Mouse (Mus musculus): Measurements from ENCODE around the gene Rasa2. TPM values are rescaled to one million over a fixed set of nuclear protein-coding genes. Genes with fewer than 3 reads are reported as not detected.

Rasa2 gene
- total RNA-seq, 1 experiment from 2014 or later: 12.4 TPM

DNA sequence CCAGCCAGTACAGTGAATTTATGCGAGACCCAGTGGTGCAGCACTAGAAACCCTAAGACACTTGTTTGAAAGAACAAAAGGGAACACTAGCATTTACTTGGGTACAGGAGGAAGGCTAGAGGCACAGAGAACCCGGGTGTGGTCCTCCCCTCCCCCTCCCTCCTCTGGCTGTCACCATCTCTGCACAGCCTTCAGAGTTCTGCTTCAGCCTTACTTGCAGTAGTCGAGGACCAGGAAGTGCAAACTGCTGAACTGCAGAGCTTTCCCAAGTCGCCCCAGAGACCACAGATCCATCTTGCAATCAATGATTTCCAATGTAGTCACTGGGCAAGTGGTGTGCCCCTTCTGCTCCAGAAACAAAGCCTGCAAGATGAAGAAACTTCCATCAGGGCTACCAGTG lies 114.0 kb downstream of the Rasa2 start:
- ATAC-seq (replicated peaks in 1 of 2; ENCODE audit: insufficient read depth in 1 of 2, low FRiP score in 2 of 2, low TSS enrichment in 1 of 2, low read depth in 1 of 2, poor library complexity in 2 of 2, severe bottlenecking in 2 of 2): peak; percentile 74 to 80; a peak in 3 of 4 replicates

DNA sequence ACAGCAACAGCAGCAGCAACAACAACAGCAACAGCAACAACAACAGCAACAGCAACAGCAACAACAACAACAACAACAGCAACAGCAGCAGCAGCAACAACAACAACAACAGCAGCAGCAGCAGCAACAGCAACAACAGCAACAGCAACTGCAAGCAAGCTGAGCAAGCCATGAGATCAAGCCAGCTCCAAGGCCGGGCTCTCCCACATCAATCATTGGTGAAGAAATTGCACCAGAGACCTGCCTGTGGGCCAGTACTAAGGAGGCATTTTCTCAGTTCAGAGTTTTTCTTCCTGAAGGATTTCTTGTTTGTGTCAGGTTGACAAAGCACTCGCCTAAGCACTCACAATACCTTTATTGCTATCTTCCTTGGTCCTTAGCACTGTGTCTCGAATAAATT lies 114.6 kb downstream of the Rasa2 start:
- no peak for ATAC-seq (replicated peaks in 1 of 2; ENCODE audit: insufficient read depth in 1 of 2, low FRiP score in 2 of 2, low TSS enrichment in 1 of 2, low read depth in 1 of 2, poor library complexity in 2 of 2, severe bottlenecking in 2 of 2)

DNA sequence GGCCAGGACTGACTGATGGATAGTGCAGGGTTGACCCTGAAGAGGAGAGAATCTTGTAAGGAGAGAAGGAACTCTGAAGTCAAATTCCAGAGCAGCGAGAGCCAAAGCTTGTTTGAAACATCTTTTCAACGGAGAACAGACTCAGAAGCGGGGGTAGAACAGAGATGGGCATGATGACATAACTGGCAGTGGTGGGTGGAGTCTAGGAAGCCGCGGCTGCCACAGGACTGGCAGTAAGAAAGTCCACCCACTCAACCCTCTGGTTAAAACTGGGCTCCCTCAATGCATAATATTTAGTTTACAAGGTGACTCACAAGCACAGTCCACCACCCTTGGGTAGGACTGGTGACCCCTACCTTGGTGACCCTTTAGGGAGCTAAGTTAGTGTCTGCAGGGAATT lies 115.7 kb downstream of the Rasa2 start:
- peak in 1 of 2 experiments; percentile 63; a peak in 2 of 4 replicates for ATAC-seq (replicated peaks in 1 of 2; ENCODE audit: insufficient read depth in 1 of 2, low FRiP score in 2 of 2, low TSS enrichment in 1 of 2, low read depth in 1 of 2, poor library complexity in 2 of 2, severe bottlenecking in 2 of 2)

DNA sequence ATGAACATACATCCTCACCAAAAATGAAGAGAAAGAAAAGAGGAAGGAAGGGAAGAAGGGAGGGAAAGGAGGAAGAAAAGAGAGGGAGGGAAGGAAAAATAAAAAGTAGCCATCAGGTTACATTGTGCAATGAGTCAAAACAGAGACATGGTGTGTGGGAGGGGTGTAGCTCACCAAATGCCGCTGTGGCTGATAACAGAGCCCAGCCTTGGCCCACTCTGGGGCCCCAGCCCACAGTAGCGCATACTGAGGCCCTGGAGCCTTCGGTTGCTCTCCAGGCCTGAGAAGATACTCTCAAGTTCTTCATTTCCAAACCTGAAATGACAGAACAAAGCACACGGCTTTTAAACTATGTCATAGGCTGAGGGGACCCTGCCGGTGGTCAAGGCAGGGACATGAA lies 117.1 kb downstream of the Rasa2 start:
- no peak for ATAC-seq (replicated peaks in 1 of 2; ENCODE audit: insufficient read depth in 1 of 2, low FRiP score in 2 of 2, low TSS enrichment in 1 of 2, low read depth in 1 of 2, poor library complexity in 2 of 2, severe bottlenecking in 2 of 2)

DNA sequence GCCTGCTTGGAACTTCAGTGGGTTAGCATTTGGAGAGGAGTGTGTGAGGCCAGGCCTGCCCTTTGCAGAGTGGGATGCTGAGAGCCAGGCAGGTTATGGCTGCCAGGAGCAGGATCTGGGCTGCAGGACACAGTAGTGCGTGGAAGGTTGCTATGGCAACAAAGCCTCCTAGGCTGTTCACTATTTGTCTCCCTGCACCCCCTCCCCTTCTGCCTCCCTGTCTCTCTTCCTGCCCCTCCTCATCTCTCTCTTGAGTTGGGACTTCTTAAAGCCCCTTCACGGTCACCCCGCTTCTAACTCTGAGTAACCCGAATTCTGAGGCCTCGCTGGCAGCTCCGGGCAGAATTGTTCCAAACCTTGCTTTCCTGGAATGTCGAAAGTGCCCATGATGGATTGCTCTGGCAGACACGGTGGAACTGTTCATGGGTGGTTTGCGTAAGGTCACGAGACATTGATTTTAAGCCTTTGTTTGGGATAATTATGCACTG lies 125.4 kb downstream of the Rasa2 start:
- no peak for ATAC-seq (replicated peaks in 1 of 2; ENCODE audit: insufficient read depth in 1 of 2, low FRiP score in 2 of 2, low TSS enrichment in 1 of 2, low read depth in 1 of 2, poor library complexity in 2 of 2, severe bottlenecking in 2 of 2)

DNA sequence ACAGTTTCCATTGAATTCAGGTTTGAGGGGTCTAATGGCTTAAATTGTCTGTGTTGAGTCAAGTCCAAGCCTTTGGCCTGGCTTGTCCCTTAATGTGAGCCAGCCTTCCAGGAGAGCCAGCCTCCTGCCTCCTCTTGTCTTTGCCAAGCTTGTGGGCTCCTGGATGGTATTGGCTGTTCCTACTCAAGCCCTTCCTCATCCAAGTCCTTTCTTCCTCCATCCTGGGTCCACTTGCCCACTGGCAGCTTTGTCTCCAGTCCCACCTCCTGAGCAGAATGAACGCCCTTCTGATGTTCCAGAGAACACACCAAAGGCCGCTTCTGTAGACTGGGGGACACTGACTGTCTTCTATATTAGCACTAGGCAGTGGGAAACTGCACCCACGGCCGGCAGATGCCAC lies 126.3 kb downstream of the Rasa2 start:
- ATAC-seq (replicated peaks in 1 of 2; ENCODE audit: insufficient read depth in 1 of 2, low FRiP score in 2 of 2, low TSS enrichment in 1 of 2, low read depth in 1 of 2, poor library complexity in 2 of 2, severe bottlenecking in 2 of 2): no peak

DNA sequence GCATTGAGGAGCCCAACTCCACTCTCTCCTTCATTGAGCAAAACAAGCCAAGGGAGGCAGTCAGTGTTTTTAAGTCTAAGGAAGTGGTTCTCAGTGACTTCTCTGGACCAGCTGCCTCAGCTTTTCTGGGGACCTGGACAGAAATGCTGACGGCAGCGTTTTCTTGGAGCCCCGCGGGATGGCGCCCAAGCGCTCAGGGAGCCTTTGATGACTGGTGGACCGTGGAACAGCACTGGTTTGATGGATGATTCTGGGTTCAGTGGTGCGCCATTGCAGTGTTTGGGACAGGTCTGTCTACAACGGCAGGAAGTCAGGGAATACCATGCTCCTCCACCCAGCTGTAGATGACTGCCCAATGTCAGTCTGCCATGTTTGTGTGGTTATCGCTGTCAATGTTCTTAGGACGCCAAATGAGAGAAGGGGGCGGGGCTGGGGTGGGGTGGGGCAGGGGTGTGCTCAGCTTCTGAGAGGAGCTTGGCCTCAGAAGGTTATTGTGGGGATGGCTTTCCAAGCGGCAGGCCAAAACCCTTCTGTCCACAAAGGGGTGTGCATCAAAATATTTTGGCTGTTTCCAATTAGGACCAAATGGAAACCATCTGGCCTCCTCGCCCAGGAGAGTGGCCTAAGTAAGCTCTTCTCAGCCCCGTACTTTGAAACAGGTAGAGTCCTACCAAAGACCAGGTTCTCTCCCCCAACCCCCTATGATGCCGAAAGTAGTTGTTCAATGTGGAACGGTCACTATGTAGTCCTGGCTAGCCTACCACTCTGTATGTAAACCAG lies 127.1 kb downstream of the Rasa2 start:
- ATAC-seq (replicated peaks in 1 of 2; ENCODE audit: insufficient read depth in 1 of 2, low FRiP score in 2 of 2, low TSS enrichment in 1 of 2, low read depth in 1 of 2, poor library complexity in 2 of 2, severe bottlenecking in 2 of 2): no peak

DNA sequence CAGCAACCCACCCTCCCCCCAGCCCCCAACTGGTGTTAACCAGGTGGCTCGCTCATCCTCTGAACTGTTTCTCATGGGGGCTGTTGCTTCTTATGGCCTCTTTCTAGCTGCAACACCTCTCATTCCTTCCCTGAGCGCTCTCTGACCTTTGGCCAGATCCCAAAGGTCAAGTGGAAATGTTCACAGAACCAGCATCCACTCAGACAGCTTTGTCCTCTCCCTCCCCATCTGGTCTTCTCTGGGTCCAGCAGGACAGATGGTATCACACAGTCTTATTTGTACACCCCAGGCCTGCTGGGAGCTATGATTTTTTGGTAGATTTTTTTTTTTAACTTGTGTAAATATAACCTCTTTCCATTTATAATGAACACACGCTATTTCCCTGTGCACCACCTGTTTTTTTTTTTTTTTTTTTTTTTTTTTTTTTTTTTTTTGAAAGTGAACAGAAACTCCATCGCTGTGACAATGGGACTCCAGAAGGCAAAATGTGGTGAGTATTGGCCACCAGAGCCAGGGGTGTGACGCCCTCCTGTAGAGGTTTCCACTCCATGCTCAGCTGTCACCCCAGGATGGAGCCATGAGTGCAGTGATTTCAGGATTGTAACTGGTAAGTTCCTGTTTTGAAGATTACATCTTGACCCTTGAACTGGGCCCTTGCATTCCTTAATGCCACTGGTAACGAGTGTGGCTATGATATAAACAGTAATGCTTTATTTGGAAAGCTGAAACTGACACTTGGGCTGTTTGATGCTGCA lies 128.4 kb downstream of the Rasa2 start:
- ATAC-seq (replicated peaks in 1 of 2; ENCODE audit: insufficient read depth in 1 of 2, low FRiP score in 2 of 2, low TSS enrichment in 1 of 2, low read depth in 1 of 2, poor library complexity in 2 of 2, severe bottlenecking in 2 of 2): no peak

DNA sequence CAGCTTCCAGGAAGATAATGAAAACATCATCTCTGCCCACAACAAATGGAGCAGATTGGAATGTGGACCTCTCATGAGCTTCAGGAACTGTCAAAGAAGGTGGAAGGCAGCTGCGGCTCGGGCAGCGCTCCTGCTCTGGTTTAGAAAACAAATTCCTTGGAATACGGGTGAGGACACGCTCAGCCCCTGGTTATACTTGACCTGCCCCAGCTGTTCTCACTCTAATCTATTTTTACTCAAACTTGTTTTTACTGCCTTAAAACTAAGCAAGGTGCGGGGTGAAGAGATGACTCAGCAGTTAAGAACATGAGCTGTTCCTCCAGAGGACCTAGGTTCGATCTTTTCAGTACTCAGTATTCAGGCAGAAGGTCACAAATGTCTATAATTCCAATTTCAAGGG lies 130.2 kb downstream of the Rasa2 start:
- no peak for ATAC-seq (replicated peaks in 1 of 2; ENCODE audit: insufficient read depth in 1 of 2, low FRiP score in 2 of 2, low TSS enrichment in 1 of 2, low read depth in 1 of 2, poor library complexity in 2 of 2, severe bottlenecking in 2 of 2)

DNA sequence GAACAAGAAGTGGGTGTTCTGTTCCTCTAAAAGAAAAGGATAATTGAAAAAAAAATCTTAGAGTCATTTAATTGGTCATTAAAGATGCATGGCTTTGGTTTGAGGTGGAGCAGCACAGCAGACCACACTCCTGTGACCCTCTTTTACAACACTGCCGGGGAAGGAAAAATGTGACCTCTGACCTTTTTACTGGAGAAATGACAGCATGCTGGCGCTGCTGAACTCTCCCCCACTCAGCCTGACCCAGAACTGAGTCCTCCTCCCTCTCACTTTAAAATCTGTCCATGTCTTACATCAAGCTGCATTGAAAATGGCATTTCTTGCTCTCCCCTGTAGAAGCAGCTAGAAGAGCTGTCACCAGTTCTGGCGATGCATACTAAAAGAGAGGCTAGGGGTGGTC lies 138.2 kb downstream of the Rasa2 start:
- ATAC-seq (replicated peaks in 1 of 2; ENCODE audit: insufficient read depth in 1 of 2, low FRiP score in 2 of 2, low TSS enrichment in 1 of 2, low read depth in 1 of 2, poor library complexity in 2 of 2, severe bottlenecking in 2 of 2): no peak

DNA sequence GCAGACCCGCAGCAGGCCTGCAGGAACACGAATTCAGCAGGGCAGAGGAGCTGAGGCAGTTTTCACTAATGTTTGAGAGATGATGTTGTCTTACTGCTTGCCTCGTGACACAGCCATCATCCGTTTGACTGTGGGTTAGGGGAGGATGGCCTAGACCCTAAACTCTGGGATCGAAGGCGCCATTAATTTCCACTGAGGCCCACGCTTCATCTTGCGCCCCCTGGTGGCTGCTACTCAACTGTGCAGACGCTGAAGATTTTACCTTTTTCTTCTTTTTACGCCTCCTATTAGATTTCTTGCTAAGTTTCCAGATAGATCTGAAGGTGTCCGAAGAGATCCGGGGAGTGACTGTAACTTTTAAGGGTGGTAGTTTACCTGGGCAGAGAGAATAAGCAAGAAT lies 139.6 kb downstream of the Rasa2 start:
- peak; percentile 27 to 69; a peak in 1 of 4 replicates for ATAC-seq (replicated peaks in 1 of 2; ENCODE audit: insufficient read depth in 1 of 2, low FRiP score in 2 of 2, low TSS enrichment in 1 of 2, low read depth in 1 of 2, poor library complexity in 2 of 2, severe bottlenecking in 2 of 2)

Other genes starting within 250 kb of the Rasa2 start
- gene Rnf7, start 152.9 kb downstream of the Rasa2 start, total RNA-seq (2017): 52.5 and 56.7 TPM in 2 replicates
- not detected in 2 replicates for gene Gm28729, start 106.4 kb downstream of the Rasa2 start, total RNA-seq (2017)
- gene Zbtb38, start 121.2 kb upstream of the Rasa2 start, total RNA-seq (2017): 50.5 and 62.1 TPM in 2 replicates